Mouse (Mus musculus) embryonic facial prominence, embryonic 11.5 days (tissue): ENCODE results near the gene Zfp92. TPM values are rescaled to one million over a fixed set of nuclear protein-coding genes. Genes with fewer than 3 reads are reported as not detected.

Source experiments
- ATAC-seq: fragments of 200-750 bp; cut with Nextera tagmentation; replicated peaks from 2 replicates; pipeline ENCODE4 v1.8.0; 2017; ENCODE audit warnings: low read depth; ENCODE audit not compliant: insufficient number of reproducible peaks, low FRiP score, low TSS enrichment
- DNase-seq: peaks from one replicate; pipeline ENCODE4 v3.0.0-alpha.2; 2015; ENCODE audit warnings: low spot score
- H3K27ac ChIP-seq: fragments of 300-500 bp; sonication (generic); replicated peaks from 2 replicates; pipeline ENCODE4 v1.5.1; 2014; ENCODE audit warnings: mild to moderate bottlenecking, low read depth, low read length, control low read depth
- H3K27me3 ChIP-seq: fragments of 300-500 bp; sonication (generic); 2 replicates; pipeline ENCODE4 v1.6.1; 2014; ENCODE audit warnings: mild to moderate bottlenecking, low read length, moderate library complexity, mixed read lengths; ENCODE audit not compliant: control insufficient read depth, insufficient read depth
- H3K36me3 ChIP-seq: fragments of 300-500 bp; sonication (generic); replicated peaks from 2 replicates; pipeline ENCODE4 v1.6.1; 2014; ENCODE audit warnings: low read depth, mild to moderate bottlenecking, low read length, moderate library complexity, mixed read lengths; ENCODE audit not compliant: control insufficient read depth, insufficient read depth
- H3K4me1 ChIP-seq: fragments of 300-500 bp; sonication (generic); 2 replicates; pipeline ENCODE4 v1.6.1; 2014; ENCODE audit warnings: low read length, mixed read lengths; ENCODE audit not compliant: control insufficient read depth, insufficient read depth
- H3K4me2 ChIP-seq: fragments of 300-500 bp; sonication (generic); 2 replicates; pipeline ENCODE4 v1.6.1; 2014; ENCODE audit warnings: low read depth, mild to moderate bottlenecking, control low read depth, low read length, moderate library complexity
- H3K4me3 ChIP-seq: fragments of 300-500 bp; sonication (generic); 2 replicates; pipeline ENCODE4 v1.5.1; 2014; ENCODE audit warnings: low read depth, low read length, control low read depth
- H3K9ac ChIP-seq: fragments of 300-500 bp; sonication (generic); replicated peaks from 2 replicates; pipeline ENCODE4 v1.6.1; 2014; ENCODE audit warnings: mild to moderate bottlenecking, control low read depth, low read length
- H3K9me3 ChIP-seq: fragments of 300-500 bp; sonication (generic); replicated peaks from 2 replicates; pipeline ENCODE4 v1.6.1; 2016; ENCODE audit warnings: mild to moderate bottlenecking, low read length, inconsistent platforms, mixed read lengths; ENCODE audit not compliant: control insufficient read depth
- WGBS: fragments of 180-500 bp; shearing (Covaris S2); extraction: QIAGEN DNeasy Blood & Tissue Kit; methylation state at CpG from one replicate; pipeline ENCODE4 v1.1.7; 2014; 5-methylcytosine and 5-hydroxymethylcytosine counted together
- polyA plus RNA-seq: library from polyadenylated mRNA; unstranded; fragments of >200 nt; fragmentation: Nextera tagmentation; extraction: Ambion mirVana; gene quantifications from 2 replicates; pipeline ENCODE4 v1.2.1, GENCODE M21; 2014

Zfp92 gene
- polyA plus RNA-seq, 1 experiment from 2014 or later, result 0.07 TPM

DNA sequence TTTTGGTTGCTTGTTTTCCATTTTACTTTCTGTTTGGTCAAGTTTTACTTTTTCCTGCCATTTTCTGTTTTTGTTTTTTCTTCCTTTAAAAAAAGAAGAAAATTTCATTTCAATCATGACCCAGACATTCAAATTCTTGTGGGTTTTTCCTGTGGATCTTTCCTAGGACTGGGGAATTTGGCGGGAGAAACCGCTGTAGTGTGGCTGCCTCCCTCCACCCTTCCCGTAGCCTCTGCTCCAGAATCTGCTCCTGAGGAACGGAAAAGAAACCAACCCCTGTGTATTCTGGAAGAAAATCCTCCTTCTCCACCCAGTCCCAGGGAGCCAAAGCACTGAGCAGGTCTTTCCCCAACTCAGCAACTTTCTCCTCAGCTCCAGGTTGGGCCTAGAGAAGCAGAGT, 49.9 kb downstream of the Zfp92 start:
- 71% methylated on average over 4 of the region's 4 CpGs for WGBS
- Histone ChIP-seq H3K4me2 (no peak overlapping the region), H3K9ac (no peak overlapping the region), H3K27me3 (no peaks in the 10 kb centered on the region), H3K9me3 (no peaks in the 10 kb centered on the region), H3K36me3 (no peaks in the 10 kb centered on the region), H3K4me1 (no peaks in the 10 kb centered on the region), H3K27ac (no peak overlapping the region), H3K4me3 (no peak overlapping the region)
- ATAC-seq (no peak), DNase-seq (no peak)

DNA sequence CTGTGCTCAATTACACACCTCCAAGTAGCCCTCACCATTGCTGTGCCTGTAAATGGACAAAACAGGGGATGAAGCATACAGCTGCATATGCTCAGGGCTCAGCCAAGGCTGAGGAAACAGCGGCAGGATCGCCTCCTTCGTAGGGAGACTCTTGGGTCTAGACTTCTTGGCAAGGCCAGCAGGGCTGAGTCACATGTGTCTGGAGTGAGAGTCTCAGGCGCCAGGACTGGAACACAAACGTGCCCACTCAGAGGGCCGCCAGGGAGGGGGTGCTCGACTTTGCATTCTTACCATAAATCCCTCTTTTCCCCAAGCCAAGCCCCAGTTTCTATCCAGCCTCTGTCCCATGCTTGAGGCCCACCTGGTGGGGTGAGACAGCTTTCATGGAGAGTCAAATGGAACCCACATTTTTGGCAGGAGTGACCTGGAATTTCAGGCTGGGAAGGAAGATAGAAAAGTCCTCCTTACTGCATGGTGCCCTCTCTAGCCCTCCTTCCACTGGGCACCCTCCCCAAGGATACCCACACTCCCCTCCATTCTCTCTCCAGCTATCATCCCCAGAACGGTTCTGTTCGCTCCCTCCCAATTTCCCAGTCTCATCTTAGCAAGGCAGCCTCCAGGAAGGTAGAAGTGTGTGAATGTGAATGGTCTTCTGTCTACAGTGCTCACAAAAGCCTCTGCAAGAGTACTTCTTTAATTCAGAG, 54.7 kb downstream of the Zfp92 start:
- H3K9ac ChIP-seq, result no peak overlapping the region
- DNase-seq, result no peak
- no peaks in the 10 kb centered on the region for H3K36me3 ChIP-seq
- H3K4me1 ChIP-seq, result no peaks in the 10 kb centered on the region
- H3K4me2 ChIP-seq, result no peak overlapping the region
- no peak for ATAC-seq
- H3K9me3 ChIP-seq, result no peaks in the 10 kb centered on the region
- 75% methylated on average over 9 of the region's 9 CpGs for WGBS
- no peaks in the 10 kb centered on the region for H3K27me3 ChIP-seq
- H3K4me3 ChIP-seq, result no peak overlapping the region
- H3K27ac ChIP-seq, result no peak overlapping the region; the same call in 1 of the 2 replicates

DNA sequence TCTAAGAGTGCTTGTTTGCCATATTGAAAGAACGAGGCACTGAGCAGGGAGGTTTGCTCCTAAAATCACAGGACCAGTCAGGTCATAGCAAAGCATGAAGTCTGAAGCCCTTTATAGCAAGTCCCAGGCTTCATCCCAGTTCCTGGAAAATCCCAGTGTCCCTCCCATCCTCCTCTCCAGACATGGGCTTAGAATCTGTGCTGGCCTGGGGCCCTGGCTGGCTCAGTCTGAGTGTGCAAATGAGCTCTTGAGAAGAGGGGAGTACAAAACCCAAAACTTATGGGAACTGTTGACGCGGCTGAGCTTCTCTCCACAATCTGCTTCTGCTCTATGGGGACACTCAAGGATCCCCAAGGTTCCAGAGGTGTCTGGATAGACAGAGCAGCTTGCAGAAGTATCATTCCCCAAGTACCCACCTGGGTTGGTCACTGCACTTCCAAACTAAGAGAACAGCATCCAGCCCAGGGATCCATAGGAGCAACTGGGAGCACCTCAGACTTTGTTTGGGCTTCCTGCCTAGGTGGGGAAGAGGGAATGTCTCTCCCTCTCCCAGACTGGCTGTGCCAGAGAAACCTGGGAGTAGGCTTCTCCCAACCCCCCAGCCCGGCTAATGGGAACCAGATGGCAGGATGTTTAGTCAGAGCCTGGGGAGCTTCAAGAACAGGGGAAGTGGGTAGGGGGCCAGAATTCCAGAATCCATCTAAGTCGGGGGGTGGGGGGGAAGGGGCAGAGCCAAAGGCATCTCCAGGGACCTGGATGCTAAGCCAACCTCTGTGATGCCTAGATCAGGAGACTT, 56.7 kb downstream of the Zfp92 start:
- Histone ChIP-seq H3K4me1 (no peaks in the 10 kb centered on the region), H3K27ac (peak overlapping the region; percentile 83), H3K9ac (no peak overlapping the region), H3K4me3 (no peak overlapping the region), H3K9me3 (no peaks in the 10 kb centered on the region), H3K36me3 (no peaks in the 10 kb centered on the region), H3K27me3 (no peaks in the 10 kb centered on the region), H3K4me2 (no peak overlapping the region)
- WGBS, result 52% methylated on average over 5 of the region's 5 CpGs
- DNase-seq (peak; percentile 84), ATAC-seq (peak; percentile 89)

DNA sequence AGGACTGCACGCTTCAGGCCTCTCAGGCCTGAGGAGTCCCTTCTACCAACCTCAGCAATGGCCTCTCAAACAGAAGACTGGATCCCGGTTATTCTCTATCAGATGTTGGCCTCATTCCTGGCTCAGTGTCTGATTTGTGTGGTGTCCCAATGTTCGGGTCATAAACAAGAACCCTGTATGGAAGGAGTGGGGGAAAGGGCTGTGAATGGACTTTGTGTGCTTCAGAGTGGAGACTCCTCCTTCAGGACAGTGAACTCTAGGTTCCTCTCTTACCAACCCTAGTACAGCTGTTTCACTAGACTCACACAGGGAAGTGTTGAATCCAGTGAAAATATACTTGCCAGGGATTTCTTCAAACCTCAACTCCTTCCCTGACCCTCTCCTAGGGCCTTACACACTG, 57.4 kb downstream of the Zfp92 start:
- Histone ChIP-seq H3K9me3 (no peaks in the 10 kb centered on the region), H3K4me2 (no peak overlapping the region), H3K4me1 (no peaks in the 10 kb centered on the region), H3K9ac (no peak overlapping the region), H3K4me3 (no peak overlapping the region), H3K36me3 (no peaks in the 10 kb centered on the region), H3K27ac (peak overlapping the region; percentile 83), H3K27me3 (no peaks in the 10 kb centered on the region)
- 49% methylated on average over 3 of the region's 3 CpGs for WGBS
- DNase-seq (no peak), ATAC-seq (no peak)

GRCm38 (mm10) chrX:73468752-73469151, 57.9 kb downstream of the Zfp92 start:
- DNase-seq (no peak), ATAC-seq (no peak)
- no peaks in the 10 kb centered on the region for H3K9me3 ChIP-seq
- H3K4me2 ChIP-seq, result no peak overlapping the region
- no peaks in the 10 kb centered on the region for H3K36me3 ChIP-seq
- peak overlapping the region; percentile 83; the same call in 1 of the 2 replicates for H3K27ac ChIP-seq
- WGBS, result 18% methylated on average over 1 of the region's 1 CpGs
- H3K27me3 ChIP-seq, result no peaks in the 10 kb centered on the region
- H3K9ac ChIP-seq, result no peak overlapping the region
- no peaks in the 10 kb centered on the region for H3K4me1 ChIP-seq
- H3K4me3 ChIP-seq, result no peak overlapping the region

- 89% methylated on average over 3 of the region's 3 CpGs for WGBS
- H3K9ac ChIP-seq, result no peak overlapping the region
- H3K27ac ChIP-seq, result no peak overlapping the region
- no peaks in the 10 kb centered on the region for H3K27me3 ChIP-seq
- H3K4me3 ChIP-seq, result no peak overlapping the region
- no peak for ATAC-seq
- H3K4me1 ChIP-seq, result no peaks in the 10 kb centered on the region
- H3K9me3 ChIP-seq, result no peaks in the 10 kb centered on the region
- no peak for DNase-seq
- no peak overlapping the region for H3K4me2 ChIP-seq
- no peaks in the 10 kb centered on the region for H3K36me3 ChIP-seq
Observed at GRCm38 (mm10) chrX:73471764-73472163, 60.9 kb downstream of the Zfp92 start.

GRCm38 (mm10) chrX:73474340-73475165, 63.7 kb downstream of the Zfp92 start:
- H3K36me3 ChIP-seq, result no peaks in the 10 kb centered on the region
- H3K4me1 ChIP-seq, result no peaks in the 10 kb centered on the region
- no peak overlapping the region for H3K4me3 ChIP-seq
- no peak overlapping the region for H3K4me2 ChIP-seq
- peak; percentile 28 for DNase-seq
- WGBS, result 40% methylated on average over 12 of the region's 12 CpGs
- H3K27me3 ChIP-seq, result no peaks in the 10 kb centered on the region
- no peak for ATAC-seq
- no peak overlapping the region for H3K9ac ChIP-seq
- H3K9me3 ChIP-seq, result no peaks in the 10 kb centered on the region
- 0 out of 2 replicates have a peak overlapping the region, but pooled peaks have one; percentile 41 for H3K27ac ChIP-seq
